Mouse (Mus musculus) splenic B cell, adult 2 months (primary cell): ENCODE measurements around the gene Stip1.
"Not testable (repeated sequence)": the region's sequence is repeated elsewhere in the genome, so short reads cannot be mapped to it uniquely, and the experiment has no call there.

Experiments used
- DNase-seq: peaks from one replicate; pipeline ENCODE4 v3.0.0-alpha.2; 2011; ENCODE audit warnings: low read depth, low spot score
- H3K27me3 ChIP-seq: 2 replicates; pipeline ENCODE4 v1.6.1; 2012; ENCODE audit warnings: mild to moderate bottlenecking, low read length, moderate library complexity, mixed read lengths; ENCODE audit not compliant: control insufficient read depth, poor library complexity, insufficient read depth, severe bottlenecking
- H3K36me3 ChIP-seq: 2 replicates; pipeline ENCODE4 v1.6.1; 2012; ENCODE audit warnings: mild to moderate bottlenecking, low read length, moderate library complexity, mixed read lengths; ENCODE audit not compliant: control insufficient read depth, poor library complexity, insufficient read depth, severe bottlenecking

Gene Stip1

DNA sequence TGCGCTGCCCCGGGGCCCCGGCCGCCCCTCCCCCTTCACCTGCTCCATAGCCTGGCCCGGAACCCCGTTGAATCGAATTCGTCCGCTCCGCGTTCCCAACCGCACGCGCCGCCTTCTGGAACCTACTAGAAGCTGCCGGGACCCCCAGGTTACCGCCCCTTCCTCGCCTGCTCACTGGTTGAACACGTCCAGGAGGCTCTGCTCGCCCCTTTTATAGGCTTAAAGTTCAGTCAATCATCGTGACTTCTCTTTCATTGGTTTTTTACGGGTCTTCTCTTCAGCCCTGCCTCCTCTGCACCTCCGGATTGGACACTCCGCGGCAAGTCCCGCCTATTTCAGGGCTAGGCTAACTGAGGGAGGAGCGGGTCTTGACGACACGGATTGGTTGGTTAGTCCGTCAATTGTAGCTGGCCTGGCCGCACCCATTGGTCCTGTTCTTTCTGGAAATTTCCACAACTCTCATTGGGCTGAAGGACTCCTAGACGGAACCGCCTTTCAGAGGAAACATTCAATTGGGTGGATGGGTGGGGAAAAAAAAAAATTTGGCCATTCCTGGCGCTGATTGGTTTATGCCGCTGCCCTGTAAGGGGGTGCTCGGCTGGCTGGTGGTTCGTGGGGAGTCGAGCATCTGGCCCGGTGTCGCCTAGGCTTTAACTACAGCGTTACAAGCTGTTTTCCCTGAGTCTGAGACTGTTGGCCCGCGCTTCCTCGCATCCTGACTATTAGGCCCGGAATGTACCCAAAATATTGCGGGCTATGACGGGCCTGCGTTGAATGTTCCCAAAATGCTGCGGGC, at the start of gene Stip1:
Gene Stip1, minus strand, starts transcription at position 127 of the 796 bp plus-strand sequence.
- DNase-seq = peak; percentile 100

DNA sequence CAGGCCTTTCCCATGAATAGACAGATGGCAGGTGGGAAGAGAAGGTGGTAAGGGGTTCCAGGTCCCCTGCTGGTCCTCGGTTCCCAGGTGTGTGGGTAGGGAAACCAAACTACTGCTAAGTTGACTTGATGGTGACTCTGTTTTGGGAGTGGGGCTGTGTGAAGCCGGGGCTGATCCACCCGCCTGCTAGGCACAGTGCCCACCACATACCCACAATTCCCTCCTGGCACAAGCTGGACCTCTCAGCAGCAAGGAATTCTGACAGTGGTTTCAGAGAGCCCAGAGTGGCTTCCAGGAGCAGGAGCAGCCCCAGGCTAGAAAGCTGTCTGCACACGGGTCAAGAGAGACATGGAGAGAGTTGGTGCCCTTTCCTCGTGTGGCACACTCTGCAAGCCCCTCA, 49.3 kb upstream of the Stip1 start:
- Histone ChIP-seq H3K27me3 (no peaks in the 10 kb centered on the region), H3K36me3 (no peaks in the 10 kb centered on the region)
- no peak for DNase-seq

More for the DNA sequence above, at the start of gene Stip1:
- Histone ChIP-seq H3K27me3 (no peaks in the 10 kb centered on the region), H3K36me3 (no peaks in the 10 kb centered on the region)

DNA sequence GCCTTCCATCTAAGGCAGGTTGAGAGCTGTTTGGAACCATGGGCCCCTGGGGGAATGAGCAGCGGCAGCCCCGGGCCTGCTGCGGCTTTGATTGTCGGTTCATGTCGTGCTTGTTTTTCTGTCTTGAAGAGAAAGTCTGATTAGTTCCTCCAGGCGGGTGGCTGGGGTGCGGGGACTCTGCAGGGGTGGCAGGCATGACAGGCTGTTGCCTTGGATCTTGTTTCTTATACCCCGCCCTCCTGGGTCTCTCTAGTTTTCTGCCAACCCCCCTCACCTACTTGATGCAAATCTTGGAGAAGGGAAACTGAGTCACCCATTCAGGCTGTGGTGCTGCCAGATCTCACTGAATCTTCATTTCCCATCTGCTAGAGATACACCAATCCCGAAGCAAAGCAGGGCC, 48.8 kb upstream of the Stip1 start:
- Histone ChIP-seq H3K36me3 (no peaks in the 10 kb centered on the region), H3K27me3 (no peaks in the 10 kb centered on the region)
- peak; percentile 29 for DNase-seq

DNA sequence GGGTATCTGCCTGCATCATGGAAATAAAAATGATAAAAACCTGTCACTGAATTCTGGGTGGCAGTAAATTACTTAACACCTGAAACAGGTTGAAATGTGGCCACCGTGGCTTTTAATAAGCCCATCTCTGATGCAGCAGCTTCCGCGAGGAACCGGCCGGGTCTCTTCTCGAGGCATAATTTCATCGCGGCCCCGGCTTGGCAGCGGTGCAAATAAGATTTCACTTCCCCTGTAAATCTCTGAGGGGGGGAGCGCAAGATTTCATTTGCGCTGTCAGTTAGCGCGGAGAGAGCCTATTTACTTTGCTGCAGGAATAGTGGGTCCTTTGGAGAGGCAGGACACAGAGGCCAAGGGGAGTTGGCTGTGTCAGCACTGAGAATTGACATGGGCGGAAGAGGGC, 45.0 kb upstream of the Stip1 start:
- no peaks in the 10 kb centered on the region for H3K27me3 ChIP-seq
- DNase-seq = peak; percentile 12
- H3K36me3 ChIP-seq = no peaks in the 10 kb centered on the region

DNA sequence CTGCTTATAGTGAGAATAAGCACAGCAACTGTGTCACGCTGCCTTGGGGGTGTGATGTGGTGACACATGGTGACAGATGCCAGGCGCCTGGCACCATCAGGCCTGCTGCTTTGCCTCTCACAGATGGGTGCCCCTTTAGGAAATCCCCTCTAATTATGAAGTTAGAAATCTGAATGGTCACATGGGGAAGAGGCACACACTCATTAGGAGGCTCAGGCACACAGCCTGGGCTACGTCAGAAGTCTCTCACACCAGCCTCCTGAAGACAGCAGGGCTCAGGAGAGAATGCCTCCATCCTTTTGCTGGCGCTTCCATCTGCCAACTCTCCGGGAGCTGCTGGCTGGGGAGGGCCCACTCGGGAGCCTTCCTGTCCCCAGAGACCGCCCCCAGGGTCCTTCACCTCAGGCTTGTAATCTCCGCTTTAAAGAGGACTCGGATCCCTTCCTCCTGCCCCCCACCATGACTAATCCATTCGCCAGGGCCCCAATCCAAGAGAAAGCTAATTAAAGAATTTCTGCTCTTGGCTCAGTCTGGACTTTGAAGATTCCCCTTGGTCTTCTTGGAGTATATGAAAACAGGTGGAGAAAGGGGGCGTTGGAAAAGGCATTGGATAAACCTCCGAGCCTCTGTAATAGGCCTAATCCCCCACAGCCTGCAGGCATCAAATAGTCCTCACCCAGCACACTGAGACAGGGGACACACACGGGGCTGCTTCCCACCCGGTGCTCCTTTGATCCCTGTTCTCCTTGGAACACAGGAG, 43.4 kb upstream of the Stip1 start:
- DNase-seq = peak; percentile 45
- H3K36me3 ChIP-seq = no peaks in the 10 kb centered on the region
- H3K27me3 ChIP-seq = no peaks in the 10 kb centered on the region

DNA sequence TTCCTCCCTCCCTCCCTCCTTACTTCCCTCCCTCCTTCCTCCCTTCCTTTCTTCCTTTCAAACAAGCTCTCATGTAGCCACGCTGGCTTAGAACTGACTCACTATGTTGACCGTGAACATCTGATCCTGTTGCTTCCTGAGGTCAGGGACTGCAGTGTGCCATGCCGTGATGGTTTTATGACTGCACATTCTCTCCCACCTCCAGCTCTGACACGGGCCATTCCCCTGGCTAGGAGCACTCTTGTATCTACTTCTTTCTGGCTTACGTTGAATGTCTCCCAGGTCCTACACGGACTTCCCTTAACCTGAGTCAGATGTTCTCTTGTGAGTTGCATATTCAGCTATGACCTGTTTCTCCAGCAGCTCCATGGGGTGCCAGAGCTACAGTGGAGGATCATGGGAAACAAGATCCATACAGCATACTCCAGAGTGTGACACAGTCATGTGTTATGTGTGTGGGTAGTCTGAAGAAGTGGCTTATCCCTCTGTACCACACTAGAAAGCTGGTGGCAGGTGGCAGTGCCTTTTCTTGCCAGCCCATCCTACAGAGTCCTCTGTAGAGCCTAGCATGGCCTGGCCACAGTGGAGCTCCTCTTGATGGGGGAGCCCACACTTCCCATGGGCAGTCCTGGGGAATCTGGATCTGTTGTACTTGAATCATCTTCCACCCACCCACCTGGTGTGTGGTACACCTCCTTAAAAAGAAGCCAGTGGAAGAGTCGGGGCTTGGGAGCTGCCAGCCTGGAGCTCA, 41.9 kb upstream of the Stip1 start:
- Histone ChIP-seq H3K27me3 (no peaks in the 10 kb centered on the region), H3K36me3 (no peaks in the 10 kb centered on the region)
- no peak for DNase-seq

DNA sequence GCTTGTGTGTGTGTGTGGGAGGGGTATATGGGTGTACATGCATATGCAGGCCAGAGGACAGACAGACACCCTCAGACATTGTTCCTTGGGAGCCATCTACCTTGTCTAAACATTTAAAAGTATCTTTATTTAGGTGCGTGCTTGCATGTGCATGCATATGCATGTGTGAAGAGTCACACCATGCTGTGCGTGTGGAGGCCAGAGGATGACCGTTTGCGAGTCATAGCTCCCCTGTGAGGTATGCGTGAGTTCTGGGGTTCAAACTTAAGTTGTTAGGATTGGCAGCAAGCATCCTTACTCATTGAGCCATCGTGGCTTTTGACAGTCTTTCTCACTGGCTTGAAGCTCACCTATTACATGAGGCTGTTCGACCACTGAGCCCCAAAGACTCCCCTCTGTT, 38.5 kb upstream of the Stip1 start:
- H3K36me3 ChIP-seq = no peaks in the 10 kb centered on the region
- no peak for DNase-seq
- H3K27me3 ChIP-seq = no peaks in the 10 kb centered on the region

DNA sequence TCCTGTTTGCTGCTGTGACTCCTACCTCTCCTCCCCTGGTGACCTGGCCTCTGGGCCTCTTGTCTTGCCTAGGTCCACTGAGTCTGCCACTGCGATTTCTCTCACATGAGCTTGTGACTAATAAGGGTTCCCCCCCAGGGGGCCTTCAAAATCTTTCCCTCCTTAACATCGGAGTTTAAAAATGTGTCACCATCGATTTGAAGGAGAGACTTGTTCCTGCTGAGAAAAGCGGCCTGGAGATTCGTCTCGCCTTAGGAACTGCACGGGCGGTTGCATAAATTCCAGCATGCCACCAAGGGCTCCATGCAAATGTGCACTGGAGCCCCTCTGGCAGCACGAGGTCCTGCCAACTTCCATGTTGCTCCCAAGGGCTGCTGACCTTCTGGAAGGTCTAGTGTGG, 37.9 kb upstream of the Stip1 start:
- no peak for DNase-seq
- Histone ChIP-seq H3K36me3 (no peaks in the 10 kb centered on the region), H3K27me3 (no peaks in the 10 kb centered on the region)

DNA sequence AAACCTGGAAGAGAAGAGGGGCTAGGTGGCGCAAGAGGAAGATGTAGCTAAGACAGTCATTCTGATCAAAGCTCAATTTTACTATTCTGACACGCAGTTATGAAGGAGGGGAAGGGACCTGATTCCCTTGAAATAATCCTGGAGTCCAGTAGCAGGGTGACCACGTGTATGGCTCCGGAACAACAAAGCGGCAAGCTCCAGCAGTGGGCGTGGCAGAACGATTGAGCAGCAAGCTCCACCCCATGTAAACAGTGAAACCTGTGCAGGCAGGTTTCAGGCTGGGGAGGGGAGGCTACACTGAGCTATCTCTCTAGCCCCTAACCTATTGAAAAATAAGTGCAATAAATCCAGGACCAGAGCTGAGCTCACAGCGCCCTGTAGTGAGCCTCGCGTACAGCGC, 35.6 kb upstream of the Stip1 start:
- H3K36me3 ChIP-seq, DNase-seq: not testable (repeated sequence)

DNA sequence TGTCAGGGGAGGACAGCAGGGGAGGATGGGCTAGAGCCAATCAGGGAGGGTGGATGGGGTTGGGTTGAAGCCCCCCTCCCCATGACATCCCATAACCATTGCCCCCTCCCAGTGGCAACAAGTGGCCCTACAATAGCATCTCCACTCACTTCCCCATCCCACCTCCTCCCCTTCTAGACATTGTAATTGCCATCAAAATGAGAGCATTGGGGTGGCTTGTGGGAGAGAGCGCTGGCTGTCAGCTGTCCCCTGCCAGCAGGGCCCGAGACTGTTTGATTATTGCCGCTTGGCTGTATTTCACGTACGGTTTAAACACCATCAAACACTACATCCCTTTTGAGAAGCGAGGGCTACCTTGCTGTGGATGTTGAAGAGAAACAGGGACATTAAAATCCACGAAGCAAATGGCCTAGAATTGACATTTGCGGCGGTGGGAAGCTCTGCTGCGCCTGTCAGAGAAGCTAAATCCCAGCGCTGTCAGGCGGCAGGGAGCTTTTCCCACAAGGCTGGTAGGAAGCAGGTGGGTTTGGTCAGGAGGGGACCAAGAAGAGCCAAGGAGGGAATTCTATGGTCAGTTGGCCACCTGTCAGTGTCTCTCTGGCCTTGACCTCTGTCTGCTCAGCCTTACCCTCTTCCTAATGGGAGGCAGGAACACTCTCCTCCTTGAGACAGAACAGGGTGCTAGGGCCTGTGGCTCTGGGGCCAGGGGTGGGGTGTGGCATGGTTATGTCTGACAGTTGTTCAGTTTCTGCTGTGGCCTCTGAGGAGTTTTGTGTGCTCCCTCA, 34.4 kb upstream of the Stip1 start:
- Histone ChIP-seq H3K36me3 (no peaks in the 10 kb centered on the region), H3K27me3 (no peaks in the 10 kb centered on the region)
- no peak for DNase-seq

More for the DNA sequence above, 35.6 kb upstream of the Stip1 start:
- not testable (repeated sequence) for H3K27me3 ChIP-seq

DNA sequence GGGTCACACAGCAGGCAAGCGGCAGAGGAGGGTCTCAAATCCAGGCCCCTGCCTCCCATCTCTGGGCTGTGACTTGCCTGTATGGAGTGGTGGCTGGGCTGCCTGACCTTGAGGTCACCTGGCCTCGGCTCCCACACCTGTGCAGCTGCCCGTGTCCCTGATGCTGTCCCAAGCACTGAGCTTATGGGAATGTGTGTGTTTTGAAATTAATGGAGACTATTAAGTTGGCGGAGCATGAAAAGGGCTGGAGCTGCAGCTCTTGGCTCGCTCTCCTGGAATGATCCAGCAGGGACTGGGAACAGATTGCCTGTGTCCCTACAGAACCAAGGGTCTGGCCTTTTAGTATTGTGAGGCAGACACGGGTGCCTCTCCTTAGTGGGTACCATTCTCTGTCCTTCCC, 32.5 kb upstream of the Stip1 start:
- Histone ChIP-seq H3K36me3 (no peaks in the 10 kb centered on the region), H3K27me3 (no peaks in the 10 kb centered on the region)
- DNase-seq = no peak

DNA sequence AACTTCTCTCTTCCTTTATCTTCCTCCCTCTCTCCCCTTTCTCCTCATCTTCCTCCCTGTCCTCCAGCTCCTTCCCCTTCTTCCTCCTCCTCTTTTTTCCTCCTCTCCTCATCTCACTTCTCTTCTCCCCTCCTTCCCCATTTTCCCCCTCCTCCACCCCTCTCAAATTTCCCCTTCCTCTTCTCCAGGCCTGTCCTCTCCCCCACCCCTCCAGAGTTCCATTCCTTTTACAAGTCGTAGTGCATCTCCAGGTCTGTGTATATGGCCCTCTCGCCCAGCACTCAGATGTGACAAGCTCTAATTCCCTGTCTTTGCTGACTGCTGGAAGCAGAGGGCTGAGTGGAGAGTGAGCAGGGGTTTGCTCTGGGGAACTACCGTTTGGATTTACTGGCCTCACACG, 31.0 kb upstream of the Stip1 start:
- DNase-seq = no peak
- Histone ChIP-seq H3K36me3 (no peaks in the 10 kb centered on the region), H3K27me3 (no peaks in the 10 kb centered on the region)

DNA sequence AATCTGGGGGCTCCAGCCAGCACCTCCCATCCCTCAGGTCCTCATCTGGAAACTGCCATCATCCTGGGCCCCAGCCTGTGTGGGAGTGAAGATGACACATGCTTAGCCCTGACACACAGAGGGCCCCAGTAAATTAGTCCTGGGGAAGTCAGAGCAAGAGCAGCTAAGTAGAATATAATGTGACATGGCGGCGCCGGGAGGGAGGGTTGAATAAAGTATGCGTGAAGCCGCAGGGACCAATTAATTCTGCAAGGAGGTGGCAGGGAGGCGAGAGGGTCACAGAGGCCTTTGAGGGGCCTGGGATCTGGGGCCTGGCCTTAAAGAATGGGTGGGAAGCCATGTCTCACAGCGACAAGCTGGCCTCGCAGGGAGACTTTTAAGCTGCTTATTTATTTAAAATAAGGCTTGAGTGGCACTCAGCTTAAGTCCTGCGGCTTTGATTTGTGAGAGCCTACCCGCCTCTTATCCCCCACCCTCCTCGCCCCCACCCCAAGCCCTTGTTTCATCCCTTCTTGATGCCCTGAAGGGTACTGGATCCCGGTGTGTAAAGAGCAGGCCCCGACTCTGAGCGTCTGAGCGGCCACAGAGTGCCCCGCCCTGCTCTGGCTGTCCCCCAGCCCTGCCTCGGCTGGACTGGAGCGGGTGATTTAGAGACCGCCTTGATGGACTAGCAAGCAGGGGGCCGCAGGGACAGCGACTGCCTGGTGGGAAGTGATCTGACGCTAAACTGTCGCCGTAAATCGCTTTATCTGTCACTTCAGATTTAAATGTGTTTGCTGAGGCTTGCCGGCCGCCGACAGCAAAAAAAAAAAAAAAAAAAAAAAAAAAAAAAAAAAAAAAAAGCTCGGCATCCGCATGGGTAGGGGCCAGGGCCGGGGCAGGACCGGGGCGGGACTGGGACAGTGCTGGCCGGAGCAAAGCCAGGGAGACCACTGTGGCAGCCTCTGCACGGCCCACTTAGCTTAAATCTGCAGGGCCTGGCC, 30.3 kb upstream of the Stip1 start:
- no peaks in the 10 kb centered on the region for H3K27me3 ChIP-seq
- H3K36me3 ChIP-seq = no peaks in the 10 kb centered on the region
- no peak for DNase-seq
